Mouse (Mus musculus) intestine, postnatal 0 days (tissue): Measurements from ENCODE around the gene Ccdc38. TPM values are rescaled to one million over a fixed set of nuclear protein-coding genes. Genes with fewer than 3 reads are reported as not detected.

ENCODE experiments used
- ATAC-seq: fragments of 200-750 bp; cut with Nextera tagmentation; 2 replicates; pipeline ENCODE4 v1.8.0; 2017; ENCODE audit warnings: mild to moderate bottlenecking, moderate TSS enrichment, moderate library complexity
- H3K27ac ChIP-seq: fragments of 300-500 bp; sonication (generic); 2 replicates; pipeline ENCODE4 v1.5.1; 2014; ENCODE audit warnings: mild to moderate bottlenecking, low read depth, low read length, moderate library complexity
- H3K27me3 ChIP-seq: fragments of 300-500 bp; sonication (generic); replicated peaks from 2 replicates; pipeline ENCODE4 v1.6.1; 2014; ENCODE audit warnings: low read length, mixed read lengths; ENCODE audit not compliant: control insufficient read depth, insufficient read depth
- H3K36me3 ChIP-seq: fragments of 300-500 bp; sonication (generic); 2 replicates; pipeline ENCODE4 v1.6.1; 2014; ENCODE audit warnings: mild to moderate bottlenecking, moderate library complexity; ENCODE audit not compliant: control insufficient read depth, insufficient read depth
- H3K4me1 ChIP-seq: fragments of 300-500 bp; sonication (generic); replicated peaks from 2 replicates; pipeline ENCODE4 v1.6.1; 2014; ENCODE audit warnings: antibody characterized with exemption, low read length, mixed read lengths; ENCODE audit not compliant: control insufficient read depth, insufficient read depth
- H3K4me2 ChIP-seq: fragments of 300-500 bp; sonication (generic); replicated peaks from 2 replicates; pipeline ENCODE4 v1.6.1; 2014; ENCODE audit warnings: low read depth, mild to moderate bottlenecking, moderate library complexity
- H3K4me3 ChIP-seq: fragments of 300-500 bp; sonication (generic); 2 replicates; pipeline ENCODE4 v1.5.1; 2014; ENCODE audit warnings: low read depth, low read length
- H3K9ac ChIP-seq: fragments of 300-500 bp; sonication (generic); 2 replicates; pipeline ENCODE4 v1.6.1; 2014; ENCODE audit warnings: mild to moderate bottlenecking, low read depth, low read length
- H3K9me3 ChIP-seq: fragments of 300-500 bp; sonication (generic); 2 replicates; pipeline ENCODE4 v1.6.1; 2016; ENCODE audit warnings: mixed run types; ENCODE audit not compliant: control insufficient read depth
- CTCF ChIP-seq: sonication (generic); IDR thresholded peaks from 2 replicates; pipeline ENCODE4 v1.5.1; 2016; ENCODE audit warnings: low read depth, mild to moderate bottlenecking, control low read depth, antibody characterized with exemption, moderate library complexity
- WGBS: fragments of 180-500 bp; shearing (Covaris S2); extraction: QIAGEN DNeasy Blood & Tissue Kit; methylation state at CpG from one replicate; pipeline ENCODE4 v1.1.7; 2014; 5-methylcytosine and 5-hydroxymethylcytosine counted together
- polyA plus RNA-seq: library from polyadenylated mRNA; unstranded; fragments of >200 nt; fragmentation: Nextera tagmentation; extraction: Ambion mirVana; gene quantifications from 2 replicates; pipeline ENCODE4 v1.2.1, GENCODE M21; 2015

The Ccdc38 gene
- polyA plus RNA-seq: 0.10 and 0.14 TPM in 2 replicates

DNA sequence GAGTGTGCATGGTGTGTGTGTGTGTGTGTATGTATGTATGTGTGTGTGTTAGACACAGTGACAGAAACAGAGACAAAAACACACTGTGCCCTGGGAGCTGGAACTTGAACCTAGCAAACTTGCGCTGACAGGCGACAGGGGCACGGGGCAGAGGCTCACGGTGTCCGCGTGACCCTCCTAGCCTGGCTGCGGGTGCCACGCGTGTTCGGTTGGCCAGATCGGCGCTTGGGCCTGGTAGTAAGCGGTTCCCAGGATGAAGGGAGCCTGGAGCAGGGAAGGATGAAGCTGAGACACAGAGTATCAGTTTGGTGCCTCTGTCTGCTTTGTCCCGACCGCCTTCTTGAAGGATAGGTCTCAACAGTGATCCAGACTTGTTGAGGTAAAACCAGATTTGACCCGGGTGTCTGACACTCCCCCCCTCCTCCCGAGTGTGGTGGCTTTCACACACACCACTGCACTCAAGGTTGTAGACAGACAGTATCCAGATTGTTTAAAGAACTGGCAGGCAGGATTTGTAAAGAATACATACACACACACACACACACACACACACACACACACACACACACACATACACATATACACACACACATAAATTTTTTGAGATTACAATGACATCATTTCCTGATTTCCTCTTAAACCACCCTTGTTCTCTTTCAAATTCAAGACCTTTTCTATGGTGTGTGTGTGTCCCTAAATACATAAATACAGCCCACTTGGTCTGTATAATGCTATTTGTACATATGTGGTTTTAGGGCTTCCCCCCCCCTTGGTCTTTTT is at the start of gene Ccdc38:
TSS of gene Ccdc38 (plus strand) at position 202 of the 780 bp plus-strand sequence.
- no peak for ATAC-seq
- H3K9ac ChIP-seq: 0 out of 2 replicates have a peak within 1 kb of the TSS, but pooled peaks have one; percentile 13
- no peak within 1 kb of the TSS for H3K27ac ChIP-seq
- H3K4me2 ChIP-seq: peak within 1 kb of the TSS; percentile 73
- H3K4me3 ChIP-seq: peak within 1 kb of the TSS; percentile 36
- 61% methylated on average over 17 of the region's 17 CpGs for WGBS
- no peaks in the 10 kb centered on the region for H3K9me3 ChIP-seq
- no peaks in the 10 kb centered on the region for H3K4me1 ChIP-seq
- H3K36me3 ChIP-seq: no peaks in the 10 kb centered on the region
- H3K27me3 ChIP-seq: 0 out of 2 replicates have a peak, but pooled peaks cover 6% of the 10 kb centered on the region
- no peak for TF ChIP-seq CTCF

GRCm38 (mm10) chr10:93500864-93501263 is 39.6 kb upstream of the Ccdc38 start:
- WGBS: 72% methylated on average over 10 of the region's 10 CpGs
- Histone ChIP-seq H3K4me3 (no peak overlapping the region), H3K36me3 (no peaks in the 10 kb centered on the region), H3K4me1 (no peaks in the 10 kb centered on the region), H3K4me2 (no peak overlapping the region), H3K27me3 (no peaks in the 10 kb centered on the region), H3K27ac (no peak overlapping the region), H3K9me3 (no peaks in the 10 kb centered on the region), H3K9ac (no peak overlapping the region)
- no peak for TF ChIP-seq CTCF
- no peak for ATAC-seq

GRCm38 (mm10) chr10:93501346-93501745 is 39.1 kb upstream of the Ccdc38 start:
- ATAC-seq: no peak
- no peak overlapping the region for H3K27ac ChIP-seq
- H3K27me3 ChIP-seq: no peaks in the 10 kb centered on the region
- H3K4me2 ChIP-seq: no peak overlapping the region
- WGBS: 81% methylated on average over 10 of the region's 10 CpGs
- no peaks in the 10 kb centered on the region for H3K36me3 ChIP-seq
- no peaks in the 10 kb centered on the region for H3K4me1 ChIP-seq
- no peak overlapping the region for H3K9ac ChIP-seq
- H3K4me3 ChIP-seq: no peak overlapping the region
- TF ChIP-seq CTCF: no peak
- no peaks in the 10 kb centered on the region for H3K9me3 ChIP-seq

DNA sequence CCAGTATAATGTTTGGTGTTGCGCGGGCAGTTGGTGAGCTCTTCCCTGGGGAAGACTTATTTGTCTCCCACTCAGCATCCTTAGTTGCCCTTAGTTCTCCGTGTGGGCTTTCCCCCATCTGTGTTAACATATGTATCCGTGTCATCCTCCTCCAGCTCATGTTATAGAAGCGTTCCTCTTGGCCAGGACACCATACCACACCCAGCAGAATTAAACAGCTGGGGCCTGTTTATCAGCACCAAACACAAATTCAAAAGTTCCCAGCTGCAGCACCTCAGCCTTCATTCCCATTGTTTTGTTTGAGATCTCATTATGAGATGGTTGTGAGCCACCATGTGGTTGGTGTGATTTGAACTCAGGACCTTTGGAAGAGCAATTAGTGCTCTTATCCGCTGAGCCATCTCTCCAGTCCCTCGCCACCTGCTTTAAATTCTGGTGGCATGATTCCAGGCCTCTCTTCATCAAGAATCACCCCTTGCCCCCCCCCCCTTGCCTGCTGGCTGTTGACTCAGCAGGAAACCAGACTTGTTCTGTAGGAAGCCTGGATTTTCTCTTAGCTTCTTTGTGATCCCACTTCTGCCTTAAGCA is 32.0 kb upstream of the Ccdc38 start:
- no peak overlapping the region for H3K27ac ChIP-seq
- no peak overlapping the region for H3K4me2 ChIP-seq
- no peaks in the 10 kb centered on the region for H3K36me3 ChIP-seq
- ATAC-seq: no peak
- no peak overlapping the region for H3K9ac ChIP-seq
- no peak for TF ChIP-seq CTCF
- 74% methylated on average over 7 of the region's 7 CpGs for WGBS
- no peak overlapping the region for H3K4me3 ChIP-seq
- H3K27me3 ChIP-seq: no peaks in the 10 kb centered on the region
- no peaks in the 10 kb centered on the region for H3K4me1 ChIP-seq
- H3K9me3 ChIP-seq: no peaks in the 10 kb centered on the region

- Histone ChIP-seq H3K27ac (no peak overlapping the region), H3K4me1 (no peaks in the 10 kb centered on the region), H3K4me3 (no peak overlapping the region), H3K36me3 (no peaks in the 10 kb centered on the region), H3K27me3 (no peaks in the 10 kb centered on the region), H3K9ac (no peak overlapping the region), H3K9me3 (no peaks in the 10 kb centered on the region), H3K4me2 (no peak overlapping the region)
- 57% methylated on average over 15 of the region's 15 CpGs for WGBS
- TF ChIP-seq CTCF: no peak
- ATAC-seq: no peak
Observed at GRCm38 (mm10) chr10:93509532-93510153, 30.8 kb upstream of the Ccdc38 start.

- Histone ChIP-seq H3K9ac (no peak overlapping the region), H3K27ac (no peak overlapping the region), H3K4me3 (no peak overlapping the region), H3K36me3 (no peaks in the 10 kb centered on the region), H3K4me2 (no peak overlapping the region), H3K27me3 (no peaks in the 10 kb centered on the region), H3K4me1 (no peaks in the 10 kb centered on the region), H3K9me3 (no peaks in the 10 kb centered on the region)
- TF ChIP-seq CTCF: no peak
- peak; percentile 49 for ATAC-seq
- 37% methylated on average over 1 of the region's 1 CpGs for WGBS
Observed at GRCm38 (mm10) chr10:93515419-93515818, 25.0 kb upstream of the Ccdc38 start.
